Mouse (Mus musculus): ENCODE data around the gene Atp6ap1l. TPM values are rescaled to one million over a fixed set of nuclear protein-coding genes. Genes with fewer than 3 reads are reported as not detected.

The Atp6ap1l gene
- total and polyA plus RNA-seq, 3 experiments: not detected

DNA sequence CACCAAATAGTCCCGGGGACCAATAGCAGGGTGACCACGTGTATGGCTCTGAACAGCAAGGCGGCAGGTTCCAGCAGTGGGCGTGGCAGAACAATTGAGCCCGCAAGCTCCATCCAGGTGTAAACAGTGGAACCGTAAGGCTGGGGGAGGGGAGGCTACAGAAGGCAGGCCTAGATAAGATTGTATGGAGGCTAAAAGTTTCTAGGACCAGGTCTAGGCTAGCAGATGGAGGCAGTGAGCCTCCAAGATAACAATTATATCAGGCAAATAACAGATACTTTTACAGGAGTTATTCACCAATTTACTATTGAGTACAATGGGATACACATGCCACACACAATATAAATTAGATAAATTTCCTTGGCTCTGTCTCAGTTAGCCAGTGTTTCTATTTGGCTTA, 34.0 kb upstream of the Atp6ap1l start (continued):
- TF ChIP-seq ETS1 (IDR thresholded peaks at IDR 0.05; ENCODE audit: low read depth, low read length): peak; percentile 87

DNA sequence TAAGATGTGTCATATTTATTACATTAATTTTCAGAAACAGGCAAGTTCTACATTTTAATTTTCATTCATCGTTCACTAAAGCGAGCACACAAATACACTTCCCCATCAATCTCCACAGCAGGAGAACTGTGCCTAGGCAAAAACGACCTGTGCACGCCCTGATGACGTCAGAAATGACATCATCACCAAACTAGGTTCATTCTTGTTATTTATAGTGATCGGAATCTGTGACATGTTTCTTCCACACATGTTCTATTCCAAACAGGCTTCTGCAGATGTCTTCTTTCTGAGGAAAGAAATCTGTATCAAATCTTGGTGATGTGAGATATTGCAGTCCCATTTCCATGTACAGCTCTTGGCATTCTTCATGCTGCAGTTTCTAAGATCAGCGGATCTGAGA, 30.7 kb upstream of the Atp6ap1l start:
- no peak for DNase-seq (ENCODE audit: low read depth, low spot score)
- peaks cover 0 to 11% of the 10 kb centered on the region in 2 experiments; a peak in 2 of 4 replicates for H3K36me3 ChIP-seq (ENCODE audit: control insufficient read depth in 1 of 2, insufficient read depth in 2 of 2, low read length in 2 of 2)
- no peak overlapping the region for H3K27ac ChIP-seq (ENCODE audit: control insufficient read depth, low read depth, low read length)
- H3K27me3 ChIP-seq (ENCODE audit: control insufficient read depth in 1 of 2, insufficient read depth in 2 of 2, low read length in 2 of 2): no peaks in the 10 kb centered on the region
- H3K9me3 ChIP-seq (replicated peaks; ENCODE audit: insufficient read depth, low read length): no peaks in the 10 kb centered on the region
- no peak overlapping the region for H3K4me3 ChIP-seq (ENCODE audit: control insufficient read depth in 1 of 2, insufficient read depth in 1 of 2, low read depth in 2 of 2, low read length in 2 of 2)
- H3K79me2 ChIP-seq (ENCODE audit: control insufficient read depth, insufficient read depth, low read length, poor library complexity): no peaks in the 10 kb centered on the region
- no peak for TF ChIP-seq MXI1 (IDR thresholded peaks at IDR 0.05; ENCODE audit: low read depth, low read length)
- TF ChIP-seq MYB (IDR thresholded peaks at IDR 0.05; ENCODE audit: low read depth, low read length): no peak
- TF ChIP-seq ZC3H11A (IDR thresholded peaks at IDR 0.05; ENCODE audit: low read depth, low read length): no peak
- TF ChIP-seq TCF12 (IDR thresholded peaks at IDR 0.05; ENCODE audit: low read depth, low read length): no peak
- no peak for TF ChIP-seq USF2 (IDR thresholded peaks at IDR 0.05; ENCODE audit: borderline replicate concordance in 1 of 2, insufficient read depth in 1 of 2, low read depth in 1 of 2, low read length in 2 of 2)
- TF ChIP-seq POLR2AphosphoS5 (IDR thresholded peaks at IDR 0.05; ENCODE audit: borderline replicate concordance, low read depth, low read length): no peak
- TF ChIP-seq TAL1 (IDR thresholded peaks at IDR 0.05; ENCODE audit: low read length): no peak
- TF ChIP-seq UBTF (IDR thresholded peaks at IDR 0.05; ENCODE audit: borderline replicate concordance, insufficient read depth, low read depth, low read length): no peak
- TF ChIP-seq HCFC1 (IDR thresholded peaks at IDR 0.05; ENCODE audit: low read depth, low read length): no peak
- TF ChIP-seq MAX (IDR thresholded peaks at IDR 0.05; ENCODE audit: low read length): no peak
- peaks cover 2 to 10% of the 10 kb centered on the region in 2 experiments; a peak in 3 of 4 replicates for H3K4me1 ChIP-seq (ENCODE audit: control insufficient read depth in 1 of 2, insufficient read depth in 2 of 2, low read length in 2 of 2)
- no peak overlapping the region for H3K9ac ChIP-seq (ENCODE audit: control insufficient read depth, low read depth, low read length, poor library complexity, severe bottlenecking)

DNA sequence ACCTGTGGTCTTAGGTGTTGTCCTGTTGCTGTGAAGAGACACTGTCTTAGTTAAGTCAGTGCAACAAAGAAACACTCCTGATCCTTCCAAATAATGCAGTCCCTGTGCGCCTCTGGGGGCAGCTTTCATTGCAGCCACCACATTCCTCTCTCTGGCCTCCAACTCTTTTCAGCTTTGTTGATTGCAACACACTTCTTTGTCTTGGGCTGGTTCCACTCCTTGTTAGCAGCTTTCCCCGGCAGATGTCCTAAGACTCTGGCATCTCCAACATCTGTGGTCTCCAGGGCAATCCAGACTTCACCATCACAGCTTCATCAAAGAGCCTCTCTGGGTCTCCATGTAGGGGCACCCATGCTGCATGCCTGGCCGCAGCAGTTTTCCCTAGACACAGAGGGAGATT, 28.1 kb upstream of the Atp6ap1l start:
- TF ChIP-seq SMC3 (IDR thresholded peaks at IDR 0.05; ENCODE audit: low read depth, low read length) (no peak), MAZ (IDR thresholded peaks at IDR 0.05; ENCODE audit: low read depth, low read length) (no peak), POLR2A (IDR thresholded peaks at IDR 0.05; ENCODE audit: control insufficient read depth in 1 of 2, insufficient read depth in 1 of 2, low read depth in 1 of 2, low read length in 2 of 2, poor library complexity in 1 of 2) (no peak), USF2 (IDR thresholded peaks at IDR 0.05; ENCODE audit: borderline replicate concordance in 1 of 2, insufficient read depth in 1 of 2, low read depth in 1 of 2, low read length in 2 of 2) (no peak), CTCF (IDR thresholded peaks at IDR 0.05 in 2 of 3, conservative IDR thresholded peaks at IDR 0.05 in 1 of 3; ENCODE audit: control insufficient read depth in 1 of 3, insufficient read depth in 1 of 3, low read depth in 2 of 3, low read length in 3 of 3, poor library complexity in 1 of 3, severe bottlenecking in 1 of 3) (no peak), MXI1 (IDR thresholded peaks at IDR 0.05; ENCODE audit: low read depth, low read length) (no peak), MAFK (IDR thresholded peaks at IDR 0.05; ENCODE audit: borderline replicate concordance, low read depth, low read length) (no peak), ZMIZ1 (IDR thresholded peaks at IDR 0.05; ENCODE audit: low read depth, low read length) (no peak), SIN3A (IDR thresholded peaks at IDR 0.05; ENCODE audit: low read length) (no peak), JUND (IDR thresholded peaks at IDR 0.05; ENCODE audit: low read depth, low read length) (no peak), HCFC1 (IDR thresholded peaks at IDR 0.05; ENCODE audit: low read depth, low read length) (no peak), CHD2 (IDR thresholded peaks at IDR 0.05; ENCODE audit: low read length) (no peak), ZNF384 (IDR thresholded peaks at IDR 0.05; ENCODE audit: low read depth, low read length) (no peak), POLR2AphosphoS5 (IDR thresholded peaks at IDR 0.05; ENCODE audit: borderline replicate concordance, low read depth, low read length) (no peak), ELF1 (IDR thresholded peaks at IDR 0.05; ENCODE audit: low read depth, low read length) (no peak), GATA1 (IDR thresholded peaks at IDR 0.05; ENCODE audit: low read depth, low read length) (no peak), CHD1 (IDR thresholded peaks at IDR 0.05; ENCODE audit: low read depth, low read length) (no peak), NRF1 (IDR thresholded peaks at IDR 0.05; ENCODE audit: insufficient read depth, low read depth, low read length, poor library complexity, severe bottlenecking) (no peak)
- no peak overlapping the region for H3K9ac ChIP-seq (ENCODE audit: control insufficient read depth, low read depth, low read length, poor library complexity, severe bottlenecking)
- DNase-seq (ENCODE audit: low read depth, low spot score): no peak

More for the DNA sequence above, 28.1 kb upstream of the Atp6ap1l start:
- H3K27ac ChIP-seq (ENCODE audit: control insufficient read depth, low read depth, low read length): no peak overlapping the region
- no peaks in the 10 kb centered on the region for H3K9me3 ChIP-seq (replicated peaks; ENCODE audit: insufficient read depth, low read length)
- no peaks in the 10 kb centered on the region for H3K36me3 ChIP-seq (ENCODE audit: control insufficient read depth in 1 of 2, insufficient read depth in 2 of 2, low read length in 2 of 2)
- H3K79me2 ChIP-seq (ENCODE audit: control insufficient read depth, insufficient read depth, low read length, poor library complexity): no peaks in the 10 kb centered on the region
- no peaks in the 10 kb centered on the region for H3K27me3 ChIP-seq (ENCODE audit: control insufficient read depth in 1 of 2, insufficient read depth in 2 of 2, low read length in 2 of 2)
- H3K4me1 ChIP-seq (ENCODE audit: control insufficient read depth in 1 of 2, insufficient read depth in 2 of 2, low read length in 2 of 2): no peaks in the 10 kb centered on the region
- no peak overlapping the region for H3K4me3 ChIP-seq (ENCODE audit: control insufficient read depth in 1 of 2, insufficient read depth in 1 of 2, low read depth in 2 of 2, low read length in 2 of 2)

Data from MEL (cell line).